Mouse (Mus musculus) liver, adult 2 months (tissue): Measurements from ENCODE around the gene Ugcg.
A peak's percentile ranks its signal among the peaks of the same experiment; 100 is the strongest.

Source experiments
- CTCF ChIP-seq: fragments of 200-500 bp; IDR thresholded peaks from 2 replicates; pipeline ENCODE4 v1.5.1; 2011; ENCODE audit warnings: low read depth, low read length, control low read depth
- POLR2A ChIP-seq: fragments of 200-500 bp; IDR thresholded peaks from 2 replicates; pipeline ENCODE4 v1.6.1; 2011; ENCODE audit warnings: low read length, control low read depth; ENCODE audit not compliant: insufficient read depth; ENCODE audit errors: extremely low read depth

GRCm38 (mm10) chr4:59241096-59241495, 52.0 kb downstream of the Ugcg start:
- no peak for TF ChIP-seq POLR2A
- TF ChIP-seq CTCF, result peak; percentile 33; the same call in 1 of the 2 replicates
